Mouse (Mus musculus) urinary bladder, postnatal 4 days (tissue): ENCODE measurements around the gene Ankrd6.

Source experiments
- DNase-seq, 2 experiments: peaks; one replicate each; pipeline ENCODE4 v3.0.0; 2021 to 2022; ENCODE audit warnings: low spot score in 2 of 2

Ankrd6 gene

GRCm38 (mm10) chr4:32789020-32789419 lies 161.6 kb downstream of the Ankrd6 start:
- no peak for DNase-seq

DNA sequence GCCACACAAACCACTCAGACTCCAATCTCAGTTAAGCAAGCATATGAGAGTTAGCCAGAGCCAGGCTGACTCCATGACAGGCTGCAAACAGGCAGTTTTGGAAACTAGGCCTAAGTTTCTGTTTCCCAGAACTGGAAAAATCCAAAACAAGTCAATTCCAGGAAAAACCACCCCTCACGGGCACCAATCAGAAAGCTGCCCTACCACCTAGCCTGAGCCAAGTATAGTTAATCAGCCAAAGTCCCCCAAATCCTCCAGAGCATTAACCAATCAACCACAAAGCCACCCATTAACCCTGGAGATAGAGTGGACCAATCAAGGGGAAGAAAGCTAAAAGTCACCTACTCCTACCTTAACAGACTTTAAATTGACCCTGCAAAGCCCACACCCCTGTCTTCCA lies 163.5 kb downstream of the Ankrd6 start:
- no peak for DNase-seq

DNA sequence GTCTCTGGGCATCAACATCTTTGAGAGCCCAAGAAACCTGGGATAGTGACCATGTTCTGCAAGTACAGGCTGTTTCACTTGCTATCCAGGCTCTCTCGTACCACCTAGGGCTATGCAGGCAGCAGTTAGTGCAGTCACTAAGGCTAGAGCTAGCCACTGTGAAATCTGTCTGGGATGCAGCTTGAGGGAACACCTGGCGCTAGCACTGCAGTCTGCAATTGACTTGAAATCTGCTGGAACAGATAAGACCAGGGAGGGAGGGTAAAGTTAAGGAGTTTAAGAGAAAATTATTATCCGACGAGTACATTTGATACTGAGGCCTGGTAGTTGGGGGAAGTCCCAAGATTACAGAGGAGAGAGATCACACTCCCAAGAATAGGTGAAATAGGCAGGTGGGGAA lies 170.6 kb downstream of the Ankrd6 start:
- no peak for DNase-seq

DNA sequence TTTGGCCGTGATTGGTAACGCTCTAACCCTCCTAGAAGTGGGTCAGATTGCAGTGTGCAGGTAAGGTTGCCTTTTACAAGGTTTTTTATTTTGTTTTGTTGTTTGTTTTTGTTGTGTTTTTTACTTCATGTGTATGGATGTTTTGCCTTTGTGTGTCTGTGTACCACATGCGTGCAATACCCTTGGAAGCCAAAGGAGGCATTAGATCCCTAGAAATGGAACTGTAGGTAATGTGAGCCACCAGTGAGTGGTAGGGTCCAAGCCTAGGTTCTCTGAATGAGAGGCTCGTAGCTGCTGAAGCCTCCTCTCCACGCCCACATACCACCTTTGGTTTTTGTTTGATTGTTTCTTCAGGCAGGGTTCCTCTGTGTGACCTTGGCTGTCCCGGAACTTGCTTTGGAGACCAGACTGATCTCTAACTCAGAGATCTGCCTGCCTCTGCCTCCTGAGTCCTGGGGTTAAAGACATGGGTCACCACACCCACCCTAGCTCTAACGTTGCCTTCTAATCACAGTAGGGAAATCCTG lies 180.3 kb downstream of the Ankrd6 start:
- no peak for DNase-seq

GRCm38 (mm10) chr4:32768046-32768445 lies 182.6 kb downstream of the Ankrd6 start:
- DNase-seq: no peak

DNA sequence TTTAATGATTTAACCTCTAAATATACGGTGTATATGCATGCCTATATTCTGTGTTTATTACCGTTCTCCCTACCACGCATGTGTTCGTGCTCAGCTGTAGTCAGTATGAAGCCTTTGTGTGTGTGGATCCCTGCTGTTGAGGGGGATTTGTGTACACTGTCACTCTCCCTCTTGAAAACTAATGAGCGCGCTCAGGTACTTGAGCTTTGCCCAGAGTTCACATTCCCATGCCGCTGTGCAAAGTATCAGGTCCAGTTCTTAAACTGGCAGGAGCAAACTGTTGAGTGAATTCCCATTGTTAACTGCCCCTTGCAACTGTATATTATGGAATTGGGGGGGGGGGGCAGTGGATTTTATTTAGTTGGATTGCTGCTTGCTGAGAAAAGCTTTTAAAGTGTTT lies 183.2 kb downstream of the Ankrd6 start:
- DNase-seq: no peak

DNA sequence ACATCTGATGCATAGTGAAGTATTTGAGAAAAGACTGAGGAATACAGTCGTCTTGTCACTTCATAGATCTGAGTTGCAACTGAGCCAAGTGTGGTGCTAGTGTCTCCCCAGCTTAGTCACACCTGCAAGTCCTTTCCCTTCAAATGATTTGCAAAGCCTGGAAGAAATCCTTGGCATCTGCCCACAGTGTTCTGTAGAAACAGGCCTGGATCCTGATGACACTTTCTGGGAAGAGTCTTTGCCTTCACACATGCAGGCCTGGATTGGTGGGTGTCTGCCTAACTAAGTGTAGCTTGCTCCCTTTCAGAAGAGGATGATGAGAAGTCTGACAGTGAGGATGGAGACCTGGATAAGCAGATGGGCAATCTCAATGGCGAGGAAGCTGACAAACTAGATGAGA lies 193.2 kb downstream of the Ankrd6 start:
- DNase-seq: no peak
